Comparison of ENCODE assay signal across 33 mouse cellular contexts in the genomic region with DNA sequence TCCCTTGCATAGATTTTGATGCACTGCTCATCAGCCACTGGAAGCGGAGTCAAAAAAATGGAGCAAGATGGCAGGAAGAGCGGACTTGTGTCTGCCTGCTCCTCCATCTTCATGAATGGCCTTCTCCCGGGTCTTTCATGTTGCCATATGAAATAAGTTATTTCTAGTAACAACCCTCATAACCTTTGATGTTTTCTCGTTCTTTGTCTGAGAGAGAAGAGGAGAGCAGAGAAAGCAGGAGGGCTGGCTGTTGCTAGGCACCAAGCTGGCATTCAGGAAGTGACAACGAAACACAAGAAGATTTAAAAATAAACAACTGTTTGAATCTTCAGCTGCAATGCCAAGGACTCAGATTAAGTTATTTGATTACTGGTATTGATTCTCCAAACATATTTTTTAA.
DNase-seq lines count a peak whose midpoint lies in the region; ATAC-seq and TF ChIP-seq lines count a peak whose summit lies in the region.
"Had no signal": no experiment of that assay in that cellular context is flagged by ENCODE, and none has a peak within 500 bp of the region (broad histone marks: within the 10 kb centered on the region; RNA-seq: fewer than 3 reads in every experiment).

No protein-coding gene starts in this region.

- H3K9ac ChIP-seq in forebrain, embryonic 14.5 days (ENCODE audit: low read length) = no peak overlapping the region
- H3K9ac ChIP-seq in liver, embryonic 12.5 days = no peak overlapping the region
- H3K9ac ChIP-seq: heart, embryonic 12.5 days; hindbrain, embryonic 14.5 days; limb, embryonic 15.5 days; liver, embryonic 14.5 days; lung, embryonic 14.5 days had no signal

- ATAC-seq in forebrain, embryonic 14.5 days = no peak
- no peak for ATAC-seq in liver, embryonic 12.5 days
- ATAC-seq: activated CD4-positive, CD25-positive, alpha-beta regulatory T cell, adult 4 months; inflammation-experienced regulatory T-cells, adult 6 months had no signal

- H3K36me3 ChIP-seq in forebrain, embryonic 14.5 days (ENCODE audit: control insufficient read depth, insufficient read depth, low read length) = no peaks in the 10 kb centered on the region
- H3K36me3 ChIP-seq in forebrain, embryonic 10.5 days (replicated peaks) = no peaks in the 10 kb centered on the region
- no peaks in the 10 kb centered on the region for H3K36me3 ChIP-seq in liver, embryonic 12.5 days
- H3K36me3 ChIP-seq: heart, embryonic 12.5 days; limb, embryonic 10.5 days; limb, embryonic 15.5 days had no signal

- WGBS in forebrain, embryonic 14.5 days = 76% methylated on average over 5 of the region's 5 CpGs
- 80% methylated on average over 5 of the region's 5 CpGs for WGBS in forebrain, embryonic 10.5 days
- WGBS in liver, embryonic 12.5 days (ENCODE audit: insufficient replicate concordance) = 71% methylated on average over 5 of the region's 5 CpGs

- H3K9me3 ChIP-seq in forebrain, embryonic 14.5 days (replicated peaks; ENCODE audit: control insufficient read depth, low read length) = no peaks in the 10 kb centered on the region
- no peaks in the 10 kb centered on the region for H3K9me3 ChIP-seq in forebrain, embryonic 10.5 days
- no peaks in the 10 kb centered on the region for H3K9me3 ChIP-seq in liver, embryonic 12.5 days (replicated peaks)
- H3K9me3 ChIP-seq: heart, embryonic 12.5 days; limb, embryonic 10.5 days; limb, embryonic 15.5 days had no signal

- no peak overlapping the region for H3K27ac ChIP-seq in forebrain, embryonic 14.5 days (ENCODE audit: low read depth, low read length)
- no peak overlapping the region for H3K27ac ChIP-seq in forebrain, embryonic 10.5 days
- H3K27ac ChIP-seq in layer of hippocampus, adult 2 months = peak overlapping the region; percentile 81; the same call in 1 of the 2 replicates
- H3K27ac ChIP-seq in liver, embryonic 12.5 days = no peak overlapping the region
- H3K27ac ChIP-seq: gastrocnemius, adult 2 months; heart, adult 2 months; hindbrain, embryonic 14.5 days; limb, embryonic 10.5 days; limb, embryonic 15.5 days; liver, embryonic 14.5 days; stomach, postnatal 0 days had no signal

- H3K4me1 ChIP-seq in forebrain, embryonic 14.5 days (ENCODE audit: control insufficient read depth, insufficient read depth, low read length) = no peaks in the 10 kb centered on the region
- peaks cover 3% of the 10 kb centered on the region; the same call in 1 of the 2 replicates for H3K4me1 ChIP-seq in forebrain, embryonic 10.5 days
- H3K4me1 ChIP-seq in liver, embryonic 12.5 days = no peaks in the 10 kb centered on the region
- H3K4me1 ChIP-seq: heart, embryonic 12.5 days; limb, embryonic 10.5 days; limb, embryonic 15.5 days had no signal

- no peak overlapping the region for H3K4me2 ChIP-seq in forebrain, embryonic 14.5 days (ENCODE audit: low read length)
- H3K4me2 ChIP-seq in liver, embryonic 12.5 days = no peak overlapping the region
- H3K4me2 ChIP-seq: heart, embryonic 12.5 days; hindbrain, embryonic 14.5 days; limb, embryonic 15.5 days; lung, embryonic 14.5 days had no signal

- TF ChIP-seq CTCF in layer of hippocampus, adult 2 months (conservative IDR thresholded peaks at IDR 0.05) = no peak

- peak; percentile 36 for DNase-seq in forebrain, embryonic 14.5 days (ENCODE audit: low spot score)
- DNase-seq in forebrain, embryonic 10.5 days (ENCODE audit: extremely low spot score, low spot score) = no peak
- no peak for DNase-seq in layer of hippocampus, adult 2 months (ENCODE audit: low spot score in 2 of 2)
- DNase-seq in layer of hippocampus, adult 11-12 months (ENCODE audit: low spot score) = no peak
- peak; percentile 6 for DNase-seq in retina, postnatal 1 day
- no peak for DNase-seq in retina, embryonic 14.5 days (ENCODE audit: low spot score)
- peak; percentile 31 for DNase-seq in telencephalon, adult 2 months (ENCODE audit: low read depth, low spot score)
- DNase-seq: adrenal gland, adult 2 months; adrenal gland, postnatal 36 days; cerebellum, adult 11 months; cerebellum, adult 9-10 months; cerebellum, postnatal 36 days; gastrocnemius, adult 2 months; heart, adult 2 months; heart, postnatal 4 days; kidney, adult 11 months; kidney, postnatal 25 days; lung, embryonic 14.5 days; lung, postnatal 14 days; right cerebral cortex, postnatal 14 days; spleen, adult 18-20 months; thymus, adult 2 months; thymus, postnatal 36 days had no signal

- H3K27me3 ChIP-seq in forebrain, embryonic 14.5 days (replicated peaks; ENCODE audit: control insufficient read depth, insufficient read depth, low read length) = no peaks in the 10 kb centered on the region
- H3K27me3 ChIP-seq in forebrain, embryonic 10.5 days (ENCODE audit: poor library complexity, severe bottlenecking) = no peaks in the 10 kb centered on the region
- no peaks in the 10 kb centered on the region for H3K27me3 ChIP-seq in liver, embryonic 12.5 days (replicated peaks)
- H3K27me3 ChIP-seq: CH12.LX; heart, embryonic 12.5 days; limb, embryonic 15.5 days had no signal

- no peak overlapping the region for H3K4me3 ChIP-seq in forebrain, embryonic 14.5 days (ENCODE audit: low read depth, low read length)
- no peak overlapping the region for H3K4me3 ChIP-seq in forebrain, embryonic 10.5 days
- no peak overlapping the region for H3K4me3 ChIP-seq in layer of hippocampus, adult 2 months
- H3K4me3 ChIP-seq in liver, embryonic 12.5 days = no peak overlapping the region
- H3K4me3 ChIP-seq: gastrocnemius, adult 2 months; heart, adult 2 months; heart, embryonic 12.5 days; limb, embryonic 10.5 days; limb, embryonic 15.5 days had no signal

Comparison
In these comparisons a context has a peak if more than half of its experiments do, and no peak if none do; other contexts are left out.
1. DNase-seq: peak in forebrain, embryonic 14.5 days (single experiment), retina, postnatal 1 day (single experiment) and telencephalon, adult 2 months (single experiment); none in forebrain, embryonic 10.5 days (single experiment), layer of hippocampus, adult 2 months (0 of 2), layer of hippocampus, adult 11-12 months (single experiment) and retina, embryonic 14.5 days (single experiment).